Mouse (Mus musculus): ENCODE results near the gene Gm648. TPM values are rescaled to one million over a fixed set of nuclear protein-coding genes. Genes with fewer than 3 reads are reported as not detected.

The Gm648 gene
- total RNA-seq, 1 experiment, result 0.54 TPM

DNA sequence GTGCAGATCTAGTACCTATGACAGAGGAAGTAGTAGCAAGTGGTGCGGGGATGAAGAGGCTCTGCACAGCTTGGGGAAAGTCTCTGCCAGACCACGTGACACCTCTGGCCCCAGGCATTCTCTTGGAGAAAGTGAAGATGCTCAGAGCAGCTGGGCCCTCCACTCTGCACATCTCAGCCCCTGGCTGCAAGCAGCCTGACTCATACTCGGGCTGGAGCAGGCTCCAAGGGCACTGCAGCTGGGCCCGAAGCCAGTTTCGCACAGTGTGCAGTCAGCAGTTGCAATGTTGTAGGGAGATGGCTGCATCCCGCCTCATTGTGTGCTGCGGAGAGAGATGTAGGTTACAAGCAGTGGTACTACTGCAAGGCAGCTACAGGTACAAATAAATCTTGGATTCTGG is 52.2 kb downstream of the Gm648 start:
- no peak for DNase-seq (ENCODE audit: low read depth, low spot score)
- Histone ChIP-seq H3K4me3 (ENCODE audit: insufficient read depth in 1 of 2, low read depth in 1 of 2, low read length in 2 of 2, poor library complexity in 1 of 2, severe bottlenecking in 1 of 2) (no peak overlapping the region), H3K36me3 (ENCODE audit: control insufficient read depth, insufficient read depth, low read length, poor library complexity, severe bottlenecking) (no peaks in the 10 kb centered on the region), H3K27ac (ENCODE audit: insufficient read depth, low read depth, low read length, poor library complexity, severe bottlenecking) (no peak overlapping the region), H3K9me3 (ENCODE audit: control insufficient read depth, insufficient read depth, low read depth, low read length) (no peaks in the 10 kb centered on the region), H3K4me1 (ENCODE audit: control insufficient read depth in 2 of 2, insufficient read depth in 2 of 2, low read length in 2 of 2, poor library complexity in 1 of 2) (no peaks in the 10 kb centered on the region), H3K9ac (ENCODE audit: insufficient read depth, low read depth, low read length, poor library complexity, severe bottlenecking) (no peak overlapping the region)
- in situ Hi-C loops (cut with MboI; ENCODE audit: low sequenced_read_pairs in 2 of 2, unreplicated experiment in 2 of 2), result loop anchor here in 1 of 2 experiments (10.0 kb wide), 1 partner anchor 72 kb away; no protein-coding TSS in a partner anchor
- TF ChIP-seq ZC3H11A (IDR thresholded peaks at IDR 0.05; ENCODE audit: borderline replicate concordance, low read depth, low read length) (no peak), CHD2 (IDR thresholded peaks at IDR 0.05; ENCODE audit: low read depth, low read length) (no peak), MAFK (IDR thresholded peaks at IDR 0.05; ENCODE audit: insufficient read depth, low read depth, low read length) (no peak), ZNF384 (IDR thresholded peaks at IDR 0.05; ENCODE audit: low read depth, low read length) (no peak), HCFC1 (IDR thresholded peaks at IDR 0.05; ENCODE audit: borderline replicate concordance, insufficient read depth, low read length) (no peak)

Other genes starting within 250 kb of the Gm648 start
- gene Zfp449, start 203.2 kb downstream of the Gm648 start, total RNA-seq (2012; rRNA removed), result 2.0 and 3.0 TPM in 2 replicates
- gene Smim10l2a, start 175.0 kb downstream of the Gm648 start, total RNA-seq (2012; rRNA removed), result 4.2 and 5.7 TPM in 2 replicates
- 1.7 TPM in 1 of 2 replicates, not detected in the other for gene Gm2174, start 101.6 kb downstream of the Gm648 start, total RNA-seq (2012; rRNA removed)
- gene Ints6l, start 94.7 kb downstream of the Gm648 start, total RNA-seq (2012; rRNA removed), result 7.8 and 10.7 TPM in 2 replicates
- not detected in 2 replicates for gene Gm10477, start 24.9 kb downstream of the Gm648 start, total RNA-seq (2012; rRNA removed)
- gene Mmgt1, start 48.5 kb upstream of the Gm648 start, total RNA-seq (2012; rRNA removed), result 23.0 and 28.1 TPM in 2 replicates
- 16.5 and 16.7 TPM in 2 replicates for gene Slc9a6, start 60.2 kb upstream of the Gm648 start, total RNA-seq (2012; rRNA removed)
- 42.7 and 47.1 TPM in 2 replicates for gene Fhl1, start 182.2 kb upstream of the Gm648 start, total RNA-seq (2012; rRNA removed)